Mouse (Mus musculus): Measurements from ENCODE around the gene B3galnt1. TPM values are rescaled to one million over a fixed set of nuclear protein-coding genes. Genes with fewer than 3 reads are reported as not detected.

Gene B3galnt1
- total and polyA plus RNA-seq, 3 experiments: not detected

DNA sequence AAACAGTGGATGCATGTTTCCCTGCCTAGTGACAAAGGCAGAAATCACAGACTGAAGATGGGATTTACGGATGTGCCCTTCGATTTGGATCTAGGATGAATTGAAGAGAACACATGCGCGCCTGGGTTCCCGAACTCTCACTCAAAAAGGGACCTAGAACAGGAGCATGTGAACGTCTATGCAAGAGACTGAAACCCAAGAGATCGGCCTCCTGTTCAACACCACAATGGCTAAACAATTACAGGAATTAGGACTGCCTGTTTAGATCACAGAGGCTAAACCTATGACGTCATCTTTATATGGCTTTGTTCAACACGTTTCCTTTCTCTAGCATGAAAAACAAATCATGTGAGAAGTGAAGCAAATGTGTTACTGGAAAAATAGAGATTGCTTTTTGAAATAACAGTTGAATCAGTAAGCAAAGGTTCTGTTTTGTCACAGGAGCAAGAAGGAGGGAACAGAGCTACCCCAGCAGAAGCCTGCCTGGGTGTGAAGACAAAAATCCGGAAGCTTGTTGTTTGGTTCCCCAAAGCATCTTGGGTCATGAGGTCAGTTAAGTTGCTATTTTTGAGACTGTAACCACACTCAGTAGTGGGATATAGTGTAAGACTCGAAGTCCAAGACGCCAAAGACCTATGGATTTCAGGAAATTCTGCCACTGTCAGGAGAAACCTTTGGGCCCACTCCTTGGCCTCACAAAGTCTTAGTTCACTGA is 35.1 kb upstream of the B3galnt1 start:
- no peaks in the 10 kb centered on the region for H3K4me1 ChIP-seq (ENCODE audit: control insufficient read depth in 1 of 2, insufficient read depth in 2 of 2, low read length in 2 of 2)
- H3K9me3 ChIP-seq (replicated peaks; ENCODE audit: insufficient read depth, low read length): no peaks in the 10 kb centered on the region
- H3K79me2 ChIP-seq (ENCODE audit: control insufficient read depth, insufficient read depth, low read length, poor library complexity): no peaks in the 10 kb centered on the region
- DNase-seq (ENCODE audit: low read depth, low spot score): no peak
- no peaks in the 10 kb centered on the region for H3K27me3 ChIP-seq (ENCODE audit: control insufficient read depth in 1 of 2, insufficient read depth in 2 of 2, low read length in 2 of 2)
- TF ChIP-seq USF1 (IDR thresholded peaks at IDR 0.05; ENCODE audit: low read depth, low read length) (no peak), MYB (IDR thresholded peaks at IDR 0.05; ENCODE audit: low read depth, low read length) (no peak), UBTF (IDR thresholded peaks at IDR 0.05; ENCODE audit: borderline replicate concordance, insufficient read depth, low read depth, low read length) (no peak), E2F4 (IDR thresholded peaks at IDR 0.05; ENCODE audit: borderline replicate concordance, low read depth, low read length) (no peak), JUND (IDR thresholded peaks at IDR 0.05; ENCODE audit: low read depth, low read length) (no peak), MAFK (IDR thresholded peaks at IDR 0.05; ENCODE audit: borderline replicate concordance, low read depth, low read length) (no peak), CHD1 (IDR thresholded peaks at IDR 0.05; ENCODE audit: low read depth, low read length) (no peak)
- H3K4me3 ChIP-seq (ENCODE audit: control insufficient read depth in 1 of 2, insufficient read depth in 1 of 2, low read depth in 2 of 2, low read length in 2 of 2): no peak overlapping the region
- no peaks in the 10 kb centered on the region for H3K36me3 ChIP-seq (ENCODE audit: control insufficient read depth in 1 of 2, insufficient read depth in 2 of 2, low read length in 2 of 2)
- no peak overlapping the region for H3K9ac ChIP-seq (ENCODE audit: control insufficient read depth, low read depth, low read length, poor library complexity, severe bottlenecking)
- no peak overlapping the region for H3K27ac ChIP-seq (ENCODE audit: control insufficient read depth, low read depth, low read length)

DNA sequence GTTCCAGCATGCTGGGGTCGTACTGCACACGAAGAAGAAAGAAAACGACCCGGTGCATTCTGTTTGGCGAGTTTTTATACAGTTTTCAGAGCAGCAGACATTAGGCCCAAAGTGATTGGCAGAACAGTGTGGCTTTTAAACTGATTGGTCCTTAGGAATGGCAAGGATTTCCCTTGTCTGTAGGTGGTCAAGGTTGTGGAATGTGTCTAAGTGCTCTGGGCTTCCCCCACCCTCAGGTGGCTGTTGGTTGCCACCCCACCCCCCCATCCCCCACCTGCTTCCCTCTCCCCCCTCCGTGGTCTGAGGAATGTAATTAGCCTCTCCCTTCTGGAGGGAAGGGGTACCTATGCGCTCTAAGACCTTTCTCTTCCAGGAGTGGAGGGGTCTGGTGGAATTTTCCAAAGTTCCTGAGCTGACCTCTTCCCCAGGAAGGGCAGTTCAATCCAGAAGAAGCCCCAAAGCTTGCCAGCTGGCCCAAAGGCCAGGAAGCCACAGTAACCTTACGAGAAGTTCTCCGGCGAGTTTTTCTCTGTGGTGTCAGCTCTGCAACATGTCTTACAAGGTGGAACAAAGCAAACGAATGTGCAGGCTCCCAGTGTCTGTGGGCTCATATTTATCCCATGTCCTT is 28.3 kb upstream of the B3galnt1 start:
- Histone ChIP-seq H3K27ac (ENCODE audit: control insufficient read depth, low read depth, low read length) (no peak overlapping the region), H3K79me2 (ENCODE audit: control insufficient read depth, insufficient read depth, low read length, poor library complexity) (no peaks in the 10 kb centered on the region), H3K4me3 (ENCODE audit: control insufficient read depth in 1 of 2, insufficient read depth in 1 of 2, low read depth in 2 of 2, low read length in 2 of 2) (no peak overlapping the region), H3K36me3 (ENCODE audit: control insufficient read depth in 1 of 2, insufficient read depth in 2 of 2, low read length in 2 of 2) (no peaks in the 10 kb centered on the region), H3K9me3 (replicated peaks; ENCODE audit: insufficient read depth, low read length) (no peaks in the 10 kb centered on the region), H3K27me3 (ENCODE audit: control insufficient read depth in 1 of 2, insufficient read depth in 2 of 2, low read length in 2 of 2) (no peaks in the 10 kb centered on the region), H3K9ac (ENCODE audit: control insufficient read depth, low read depth, low read length, poor library complexity, severe bottlenecking) (no peak overlapping the region), H3K4me1 (ENCODE audit: control insufficient read depth in 1 of 2, insufficient read depth in 2 of 2, low read length in 2 of 2) (no peaks in the 10 kb centered on the region)
- DNase-seq (ENCODE audit: low read depth, low spot score): no peak
- TF ChIP-seq MEF2A (IDR thresholded peaks at IDR 0.05; ENCODE audit: extremely low read depth, insufficient replicate concordance, low read depth, low read length, poor library complexity, severe bottlenecking) (no peak), KAT2A (conservative IDR thresholded peaks at IDR 0.05; ENCODE audit: low read depth, low read length) (no peak), EP300 (IDR thresholded peaks at IDR 0.05; ENCODE audit: low read depth in 1 of 2, low read length in 2 of 2) (no peak), E2F4 (IDR thresholded peaks at IDR 0.05; ENCODE audit: borderline replicate concordance, low read depth, low read length) (no peak), NELFE (IDR thresholded peaks at IDR 0.05; ENCODE audit: low read depth, low read length) (no peak), ZMIZ1 (IDR thresholded peaks at IDR 0.05; ENCODE audit: low read depth, low read length) (no peak), MAZ (IDR thresholded peaks at IDR 0.05; ENCODE audit: low read depth, low read length) (no peak), BHLHE40 (IDR thresholded peaks at IDR 0.05; ENCODE audit: borderline replicate concordance, low read depth, low read length) (no peak), GATA1 (IDR thresholded peaks at IDR 0.05; ENCODE audit: low read depth, low read length) (no peak), NRF1 (IDR thresholded peaks at IDR 0.05; ENCODE audit: insufficient read depth, low read depth, low read length, poor library complexity, severe bottlenecking) (no peak), SMC3 (IDR thresholded peaks at IDR 0.05; ENCODE audit: low read depth, low read length) (no peak)
